Mouse (Mus musculus) neutrophil, adult 83 days (primary cell): ENCODE measurements around the gene Dok3. TPM values are rescaled to one million over a fixed set of nuclear protein-coding genes. Genes with fewer than 3 reads are reported as not detected.

ENCODE experiments used
- total RNA-seq, 2 experiments: library from RNA; stranded (reverse); gene quantifications; one replicate each; pipeline ENCODE4 v1.2.4; 2023

Gene Dok3
- 100 to 1,000 TPM; 289 to 310 TPM for total RNA-seq

DNA sequence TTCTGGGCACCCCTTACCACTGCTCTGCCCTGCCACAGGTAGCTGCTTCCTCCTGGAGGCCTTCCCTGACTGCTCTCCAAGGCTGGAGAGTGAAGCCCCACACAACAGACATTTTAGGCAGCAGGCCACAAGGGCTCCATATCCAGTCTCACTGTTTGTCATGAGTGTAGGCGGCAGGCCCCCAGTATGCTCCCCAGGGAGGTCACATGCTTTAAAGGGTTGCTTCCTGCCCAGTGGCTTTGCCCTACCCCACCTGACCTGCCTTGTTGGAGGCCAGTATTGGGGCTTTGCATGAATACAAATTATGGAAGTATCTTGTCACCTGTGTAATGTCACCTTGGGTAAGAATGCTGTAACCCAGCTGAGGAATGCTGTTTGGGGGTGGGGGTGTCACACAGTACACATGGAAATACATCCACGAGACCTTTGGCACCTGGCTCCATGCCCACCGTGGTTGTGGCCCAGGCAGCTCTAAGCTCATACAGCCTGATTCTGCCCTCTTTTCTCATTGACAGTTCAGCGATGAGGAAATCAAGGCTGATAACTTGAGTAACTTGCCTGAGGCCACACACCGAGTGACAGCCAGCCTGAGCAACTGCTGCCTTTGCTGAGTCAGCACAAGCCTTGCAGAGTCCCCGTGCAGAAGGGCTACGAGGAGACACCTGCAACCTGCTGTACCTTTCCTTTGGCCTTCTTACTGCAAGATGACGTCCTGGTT lies at the start of gene Dok3:
Dok3 (minus strand) TSS at position 99 of the 718 bp plus-strand sequence.

DNA sequence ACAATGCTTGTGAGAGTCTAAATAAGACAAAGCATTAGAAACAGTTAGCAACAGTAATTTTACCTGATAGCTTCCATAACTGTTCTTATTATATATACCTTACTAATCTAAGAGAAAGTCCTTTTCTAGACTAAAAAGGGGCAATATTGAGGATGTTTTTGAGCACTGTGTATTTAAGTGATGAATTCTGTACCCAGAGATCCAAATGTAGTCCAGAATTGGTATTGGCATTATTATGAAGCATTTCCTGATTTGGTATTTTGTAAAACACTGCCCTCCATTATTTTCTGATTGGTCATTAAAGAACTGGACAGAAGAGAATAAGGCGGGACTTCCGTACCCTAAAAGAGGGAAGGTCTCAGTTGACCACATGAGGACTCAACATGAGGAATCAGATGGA lies 44.3 kb upstream of the Dok3 start, which contains the start of gene Tmed9:
Tmed9 (plus strand) TSS at position 301 of the 400 bp plus-strand sequence.

GRCm38 (mm10) chr13:55571027-55571751 lies 42.1 kb upstream of the Dok3 start, which contains the start of gene Fam193b:
Fam193b (minus strand) TSS chr13:55571120.

DNA sequence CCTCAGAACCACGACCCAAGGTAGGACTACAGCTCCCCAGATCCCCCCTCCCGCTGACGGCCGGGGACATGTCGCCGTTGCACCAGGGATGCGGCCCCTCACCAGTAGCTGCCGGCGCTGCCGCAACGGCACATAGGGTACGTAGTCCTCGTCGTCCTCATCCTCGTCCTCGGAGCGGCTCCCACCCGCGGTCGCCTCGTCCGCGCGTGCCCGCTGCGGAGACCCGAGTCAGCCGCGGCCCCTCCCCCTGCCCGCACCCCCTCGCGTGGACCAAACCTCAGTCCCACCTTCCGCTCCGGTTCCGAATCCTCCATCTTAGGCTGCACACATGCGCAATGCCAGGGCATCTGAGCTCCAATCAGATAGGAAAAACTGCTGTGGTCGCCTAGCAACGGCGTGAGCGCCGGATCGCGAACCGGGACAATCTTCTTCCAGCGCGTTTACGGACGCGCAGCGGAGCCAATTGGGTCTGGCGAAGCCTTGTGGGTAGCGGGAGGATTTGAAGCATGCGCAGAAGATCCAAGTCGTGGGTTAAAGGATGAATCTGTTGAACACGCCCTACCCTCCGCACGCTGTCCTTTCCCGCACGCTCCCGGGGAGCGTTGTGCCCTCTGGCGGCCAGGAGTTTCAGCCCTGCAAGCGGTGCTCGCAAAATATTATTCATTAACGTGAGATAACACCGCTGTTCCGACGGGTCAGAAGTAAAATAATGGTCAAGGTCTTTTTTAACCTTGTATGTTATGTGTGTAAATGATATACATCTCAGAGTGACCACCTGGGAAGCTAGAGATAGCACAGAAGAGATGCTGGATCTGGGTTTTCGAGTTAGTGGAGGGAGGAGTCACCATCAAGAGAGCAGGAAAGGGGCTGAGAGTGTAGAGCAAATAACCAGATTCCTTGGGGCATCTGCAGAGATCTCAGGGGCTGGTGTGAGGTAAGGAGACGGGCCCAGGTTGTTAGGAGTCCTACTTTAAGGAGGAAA lies 7.4 kb upstream of the Dok3 start, which contains the start of gene Ddx41:
Ddx41 (minus strand) TSS at position 465 of the 982 bp plus-strand sequence.

DNA sequence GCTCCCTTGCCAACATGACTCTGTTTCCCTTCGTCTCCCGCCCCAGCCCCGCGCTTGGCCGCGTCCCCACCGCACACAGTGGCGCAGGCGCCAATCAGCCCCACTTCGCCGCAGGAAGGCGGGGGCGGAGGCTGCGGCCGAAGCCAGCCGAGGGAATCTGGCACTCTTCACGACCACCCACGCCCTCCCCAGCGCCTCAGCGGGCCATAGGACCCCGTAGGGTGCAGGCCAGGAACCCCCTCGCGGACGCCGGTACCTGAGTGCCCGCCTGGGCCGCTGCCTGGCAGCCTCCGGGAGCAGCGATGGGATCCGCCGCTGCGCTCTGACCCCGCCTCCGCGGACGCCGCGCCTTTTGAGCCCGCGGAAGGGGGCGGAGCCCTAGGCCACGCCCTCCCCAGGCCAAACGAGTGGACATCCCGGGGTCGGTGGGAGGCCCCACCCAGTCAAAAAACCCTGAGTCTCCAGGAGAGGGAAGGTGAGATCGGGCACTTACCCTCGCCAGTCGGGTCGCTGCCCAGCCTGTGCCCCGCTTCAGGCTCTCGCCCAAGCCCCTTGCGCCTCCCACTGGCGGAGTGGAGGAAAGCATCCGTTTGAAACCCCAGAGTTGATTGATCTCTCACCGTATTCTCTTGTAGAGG lies 15.9 kb downstream of the Dok3 start, which contains the start of gene Pdlim7:
Pdlim7 (minus strand) TSS at position 566 of the 638 bp plus-strand sequence.

GRCm38 (mm10) chr13:55487578-55488498 lies 41.3 kb downstream of the Dok3 start, which contains the start of gene Dbn1:
Dbn1 (minus strand) TSS chr13:55488111.

Other genes with a start within 250 kb of the Dok3 start
- gene Prelid1, start 208.8 kb downstream of the Dok3 start, total RNA-seq = 100 to 1,000 TPM; 202 to 217 TPM
- 10 to 100 TPM; 71.5 to 92.3 TPM for gene Rab24, start 207.3 kb downstream of the Dok3 start, total RNA-seq
- 10 to 100 TPM; 18.4 to 20.5 TPM for gene Mxd3, start 199.5 kb downstream of the Dok3 start, total RNA-seq
- 10 to 100 TPM; 78.0 to 83.3 TPM for gene Lman2, start 166.5 kb downstream of the Dok3 start, total RNA-seq
- gene Rgs14, start 159.6 kb downstream of the Dok3 start, total RNA-seq = 100 to 1,000 TPM in 1 of 2 experiments, 10 to 100 TPM in 1; 92.7 to 109 TPM
- gene Slc34a1, start 131.1 kb downstream of the Dok3 start, total RNA-seq = not detected
- gene Pfn3, start 114.1 kb downstream of the Dok3 start, total RNA-seq = not detected
- 1 to 10 TPM; 1.4 to 2.0 TPM for gene F12, start 102.5 kb downstream of the Dok3 start, total RNA-seq
- gene Grk6, start 84.2 kb downstream of the Dok3 start, total RNA-seq = 100 to 1,000 TPM; 194 to 214 TPM
- 1 to 10 TPM; 7.0 to 7.3 TPM for gene Prr7, start 65.0 kb downstream of the Dok3 start, total RNA-seq
- gene Dbn1, start 41.2 kb downstream of the Dok3 start, total RNA-seq = under 1 TPM; 0.13 to 0.96 TPM
- 100 to 1,000 TPM in 1 of 2 experiments, 10 to 100 TPM in 1; 92.0 to 120 TPM for gene Pdlim7, start 15.6 kb downstream of the Dok3 start, total RNA-seq
- gene Ddx41, start 7.4 kb upstream of the Dok3 start, total RNA-seq = 10 to 100 TPM; 35.8 to 41.1 TPM
- gene Fam193b, start 41.8 kb upstream of the Dok3 start, total RNA-seq = 10 to 100 TPM; 84.6 to 93.8 TPM
- gene Tmed9, start 44.4 kb upstream of the Dok3 start, total RNA-seq = 10 to 100 TPM; 61.1 to 65.4 TPM
- 10 to 100 TPM; 11.1 to 11.7 TPM for gene B4galt7, start 70.6 kb upstream of the Dok3 start, total RNA-seq
- gene Caml, start 93.7 kb upstream of the Dok3 start, total RNA-seq = 1 to 10 TPM; 8.8 to 9.9 TPM
- 10 to 100 TPM; 37.7 to 44.5 TPM for gene Ddx46, start 105.7 kb upstream of the Dok3 start, total RNA-seq
- 10 to 100 TPM; 21.7 to 24.4 TPM for gene B230219D22Rik, start 163.8 kb upstream of the Dok3 start, total RNA-seq
- gene Txndc15, start 185.4 kb upstream of the Dok3 start, total RNA-seq = 10 to 100 TPM; 13.0 to 15.2 TPM
- 10 to 100 TPM; 44.2 to 44.7 TPM for gene Pcbd2, start 198.1 kb upstream of the Dok3 start, total RNA-seq